Mouse (Mus musculus) colon, adult 2 months (tissue): ENCODE measurements around the gene Gm20820. TPM values are rescaled to one million over a fixed set of nuclear protein-coding genes. Genes with fewer than 3 reads are reported as not detected.

Experiments
- polyA plus RNA-seq: library from polyadenylated mRNA; depleted of rRNA; stranded (reverse); fragments of >200 nt; gene quantifications from 2 replicates; pipeline ENCODE4 v1.2.3, GENCODE M21; 2012; rRNA removed

Gene Gm20820
- not detected in 2 replicates for polyA plus RNA-seq

GRCm38 (mm10) chrY:86061472-86061871, at the start of gene Gm20820:
Gm20820 (plus strand) TSS chrY:86061772.

